Comparison of ENCODE assay signal across 8 mouse cellular contexts in the genomic region with DNA sequence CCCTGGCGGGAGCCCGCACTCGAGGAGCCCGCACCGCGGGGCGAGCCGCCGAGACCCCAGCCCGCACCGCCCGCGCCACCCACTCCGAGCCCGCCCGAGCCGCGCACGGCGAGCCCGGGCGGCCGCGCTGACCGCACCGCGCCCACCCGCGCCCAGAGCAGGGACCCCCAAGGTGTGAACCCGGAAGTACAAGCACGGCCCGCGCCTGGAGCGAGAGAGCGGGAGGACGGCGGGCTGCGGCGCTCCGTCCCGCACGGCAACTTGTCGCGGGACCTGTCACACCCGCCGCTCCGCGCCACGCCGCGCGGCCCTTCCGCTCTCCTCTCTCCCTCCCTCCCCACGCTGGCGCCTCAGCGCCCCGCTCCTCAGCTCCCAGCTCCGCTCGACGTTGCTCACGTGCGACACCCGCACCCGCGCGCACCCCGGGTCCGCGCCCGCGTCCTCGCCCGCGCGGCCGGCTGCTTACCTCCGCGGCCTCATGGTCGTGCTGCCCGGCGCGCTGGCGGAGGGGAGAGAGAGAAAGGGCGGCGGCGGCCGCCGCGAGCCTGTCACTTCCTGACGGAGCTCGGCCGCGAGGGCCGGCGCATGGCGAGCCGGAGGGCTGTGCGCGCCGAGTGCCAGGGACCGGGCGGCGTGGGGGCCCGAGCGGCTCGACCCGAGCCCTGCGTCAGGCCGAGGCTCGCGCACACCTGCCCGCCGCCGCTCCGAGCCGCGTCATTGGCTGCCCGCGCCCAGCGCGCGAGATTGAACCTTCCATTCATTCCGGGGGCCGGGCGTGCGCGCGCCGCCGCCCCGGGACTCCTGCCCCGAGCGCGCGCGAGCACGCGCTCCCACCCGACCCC. TPM values are rescaled to one million over a fixed set of nuclear protein-coding genes. Genes with fewer than 3 reads are reported as not detected.
DNase-seq lines count a peak whose midpoint lies in the region; ATAC-seq and TF ChIP-seq lines count a peak whose summit lies in the region.

A gene (minus strand): TSS at position 635 of the 842 bp plus-strand sequence.

- H3K36me3 ChIP-seq in CH12.LX (replicated peaks in 1 of 2; ENCODE audit: control insufficient read depth in 1 of 2, insufficient read depth in 1 of 2, low read length in 1 of 2): no peaks in the 10 kb centered on the region
- no peaks in the 10 kb centered on the region for H3K36me3 ChIP-seq in embryonic facial prominence, embryonic 10.5 days (replicated peaks)
- no peaks in the 10 kb centered on the region for H3K36me3 ChIP-seq in heart, postnatal 0 days (replicated peaks; ENCODE audit: control insufficient read depth, insufficient read depth, low read length)
- no peaks in the 10 kb centered on the region for H3K36me3 ChIP-seq in lung, postnatal 0 days (ENCODE audit: insufficient read depth, low read length)

- no peaks in the 10 kb centered on the region for H3K4me1 ChIP-seq in CH12.LX (ENCODE audit: control insufficient read depth in 1 of 2, insufficient read depth in 2 of 2)
- peaks cover 12% of the 10 kb centered on the region for H3K4me1 ChIP-seq in embryonic facial prominence, embryonic 10.5 days
- H3K4me1 ChIP-seq in heart, postnatal 0 days (ENCODE audit: control insufficient read depth, insufficient read depth): no peaks in the 10 kb centered on the region
- H3K4me1 ChIP-seq in lung, postnatal 0 days (ENCODE audit: insufficient read depth, low read depth, low read length): no peaks in the 10 kb centered on the region; the same call in 1 of the 2 replicates

- TF ChIP-seq POLR2A in CH12.LX (IDR thresholded peaks at IDR 0.05; ENCODE audit: low read depth, low read length): no peak

- dilution Hi-C loops in CH12.LX (cut with MboI; ENCODE audit: extremely low pct_ligation_motif_present, extremely low pct_unique_long_range_greater_than_20kb, low sequenced_read_pairs): no loop called here

- no peak within 1 kb of the TSS for H3K9ac ChIP-seq in CH12.LX (ENCODE audit: insufficient read depth, low read depth)
- H3K9ac ChIP-seq in heart, postnatal 0 days (replicated peaks; ENCODE audit: low read depth, low read length): no peak within 1 kb of the TSS
- H3K9ac ChIP-seq in lung, postnatal 0 days (replicated peaks; ENCODE audit: low read depth): no peak within 1 kb of the TSS

- H3K9me3 ChIP-seq in CH12.LX (replicated peaks; ENCODE audit: low read length): peaks cover 14% of the 10 kb centered on the region
- H3K9me3 ChIP-seq in embryonic facial prominence, embryonic 10.5 days: no peaks in the 10 kb centered on the region
- no peaks in the 10 kb centered on the region for H3K9me3 ChIP-seq in heart, postnatal 0 days (replicated peaks; ENCODE audit: control insufficient read depth, low read length)
- H3K9me3 ChIP-seq in lung, postnatal 0 days (ENCODE audit: low read length): no peaks in the 10 kb centered on the region

- no peak within 1 kb of the TSS for H3K4me2 ChIP-seq in CH12.LX (ENCODE audit: insufficient read depth, low read depth, poor library complexity, severe bottlenecking)
- H3K4me2 ChIP-seq in heart, postnatal 0 days (ENCODE audit: low read depth, low read length): peak within 1 kb of the TSS; percentile 98
- H3K4me2 ChIP-seq in lung, postnatal 0 days (replicated peaks; ENCODE audit: low read depth, low read length): peak within 1 kb of the TSS; percentile 98

- no peaks in the 10 kb centered on the region for H3K27me3 ChIP-seq in CH12.LX (replicated peaks)
- peaks cover 7% of the 10 kb centered on the region for H3K27me3 ChIP-seq in embryonic facial prominence, embryonic 10.5 days (replicated peaks; ENCODE audit: low read depth, poor library complexity, severe bottlenecking)
- H3K27me3 ChIP-seq in heart, postnatal 0 days (ENCODE audit: control insufficient read depth, insufficient read depth, low read length): peaks cover 34% of the 10 kb centered on the region
- peaks cover 35% of the 10 kb centered on the region for H3K27me3 ChIP-seq in lung, postnatal 0 days (replicated peaks; ENCODE audit: insufficient read depth, low read length)

- peak; percentile 74 for ATAC-seq in heart, postnatal 0 days (ENCODE audit: insufficient read depth, low read depth)
- ATAC-seq in lung, postnatal 0 days: peak; percentile 88

- WGBS in embryonic facial prominence, embryonic 10.5 days: under 1% methylated on average over 139 of the region's 139 CpGs
- 1% methylated on average over 70 of the region's 139 CpGs for WGBS in heart, postnatal 0 days
- WGBS in lung, postnatal 0 days: 3% methylated on average over 74 of the region's 139 CpGs

- H3K79me2 ChIP-seq in CH12.LX (replicated peaks; ENCODE audit: control insufficient read depth, extremely low read depth, insufficient read depth, poor library complexity, severe bottlenecking): no peaks in the 10 kb centered on the region

- no peak for TF ChIP-seq RAD21 in CH12.LX (IDR thresholded peaks at IDR 0.05; ENCODE audit: low read depth, low read length)

- no peak within 1 kb of the TSS for H3K27ac ChIP-seq in CH12.LX (ENCODE audit: insufficient read depth, low read depth)
- H3K27ac ChIP-seq in embryonic facial prominence, embryonic 10.5 days (replicated peaks): peak within 1 kb of the TSS; percentile 94
- H3K27ac ChIP-seq in heart, postnatal 0 days (ENCODE audit: low read depth): no peak within 1 kb of the TSS
- H3K27ac ChIP-seq in lung, postnatal 0 days (ENCODE audit: low read length): no peak within 1 kb of the TSS

- no peak for TF ChIP-seq CTCF in CH12.LX (conservative IDR thresholded peaks at IDR 0.05 in 1 of 2, IDR thresholded peaks at IDR 0.05 in 1 of 2; ENCODE audit: low read depth in 2 of 2, low read length in 2 of 2)
- no peak for TF ChIP-seq CTCF in heart, postnatal 0 days (IDR thresholded peaks at IDR 0.05; ENCODE audit: low read depth)
- no peak for TF ChIP-seq CTCF in lung, postnatal 0 days (IDR thresholded peaks at IDR 0.05)

- no peak for TF ChIP-seq EP300 in CH12.LX (IDR thresholded peaks at IDR 0.05; ENCODE audit: low read length)
- TF ChIP-seq EP300 in heart, postnatal 0 days (IDR thresholded peaks at IDR 0.05; ENCODE audit: low read depth): no peak
- TF ChIP-seq EP300 in lung, postnatal 0 days (IDR thresholded peaks at IDR 0.05): no peak

- H3K4me3 ChIP-seq in CH12.LX (replicated peaks in 1 of 3; ENCODE audit: low read depth in 2 of 3, low read length in 2 of 3, poor library complexity in 1 of 3): no peak within 1 kb of the TSS
- peak within 1 kb of the TSS; percentile 85 for H3K4me3 ChIP-seq in embryonic facial prominence, embryonic 10.5 days
- H3K4me3 ChIP-seq in heart, postnatal 0 days (ENCODE audit: low read depth, low read length): peak within 1 kb of the TSS; percentile 82
- H3K4me3 ChIP-seq in lung, postnatal 0 days (ENCODE audit: low read depth, low read length): peak within 1 kb of the TSS; percentile 57

- DNase-seq in CH12.LX (ENCODE audit: extremely low read depth): no peak
- DNase-seq in adrenal gland, postnatal 10 days: peak; percentile 46
- peak; percentile 91 for DNase-seq in embryonic facial prominence, embryonic 10.5 days (ENCODE audit: low spot score)
- DNase-seq in heart, postnatal 0 days (ENCODE audit: low spot score): no peak
- DNase-seq in layer of hippocampus, adult 9-11 months: peak; percentile 21
- DNase-seq in lung, postnatal 0 days (ENCODE audit: low spot score): peak; percentile 20
- DNase-seq in right cerebral cortex, adult 2 months (ENCODE audit: low spot score in 2 of 2): peak; percentile 64 to 69
- no peak for DNase-seq in adipocyte (ENCODE audit: low spot score)

- in situ Hi-C loops in CH12.LX (cut with MboI; ENCODE audit: low pct_ligation_motif_present, low pct_unique_long_range_greater_than_20kb, low sequenced_read_pairs): no loop called here

TF ChIP-seq in CH12.LX, 34 proteins besides CTCF, POLR2A, EP300 and RAD21:
- no peak for TF ChIP-seq ZKSCAN1 (IDR thresholded peaks at IDR 0.05; ENCODE audit: borderline replicate concordance, low read depth, low read length)
- no peak for TF ChIP-seq MAX (IDR thresholded peaks at IDR 0.05; ENCODE audit: low read length)
- no peak for TF ChIP-seq SMC3 (IDR thresholded peaks at IDR 0.05; ENCODE audit: low read depth, low read length)
- TF ChIP-seq USF1 (IDR thresholded peaks at IDR 0.05; ENCODE audit: low read depth, low read length): no peak
- no peak for TF ChIP-seq MEF2A (IDR thresholded peaks at IDR 0.05; ENCODE audit: borderline replicate concordance, low read depth, low read length)
- no peak for TF ChIP-seq JUN (IDR thresholded peaks at IDR 0.05; ENCODE audit: insufficient read depth, low read depth, low read length)

RNA-seq across cellular contexts. Expression of the gene that starts here (rescaled TPM):
- total RNA-seq in CH12.LX (2012; rRNA removed) (11.6 and 11.8 TPM in 2 replicates), CH12.LX (2014; rRNA removed) (14.1 and 14.9 TPM in 2 replicates)
- polyA plus RNA-seq in CH12.LX (2012; ENCODE audit: insufficient read length, low read depth): 9.5 and 10.0 TPM in 2 replicates
- under 1 TPM; 0.06 to 0.15 TPM for total RNA-seq in adrenal gland, postnatal 10 days (2021)
- polyA plus RNA-seq in embryonic facial prominence, embryonic 10.5 days (2016; fragmentation: Nextera tagmentation; extraction: Ambion mirVana): 42.2 and 52.5 TPM in 2 replicates
- 0.23 and 0.85 TPM in 2 replicates for total RNA-seq in heart, postnatal 0 days (2014; rRNA removed; ENCODE audit: low replicate concordance)
- polyA plus RNA-seq in heart, postnatal 0 days (2015; fragmentation: Nextera tagmentation; extraction: Ambion mirVana): 1.2 and 1.3 TPM in 2 replicates
- 0.05 and 0.12 TPM in 2 replicates for polyA plus RNA-seq in lung, postnatal 0 days (2015; fragmentation: Nextera tagmentation; extraction: Ambion mirVana)

Comparison
In these comparisons a context has a peak if more than half of its experiments do, and no peak if none do; other contexts are left out.
1. Peak in DNase-seq in adrenal gland, postnatal 10 days; RNA of the gene not detected or under 1 TPM.
2. Peak in DNase-seq, ATAC-seq, H3K4me3 ChIP-seq and H3K4me2 ChIP-seq in lung, postnatal 0 days; RNA of the gene not detected or under 1 TPM.
3. DNase-seq: peak in embryonic facial prominence, embryonic 10.5 days (single experiment), layer of hippocampus, adult 9-11 months (single experiment) and right cerebral cortex, adult 2 months (2 of 2); none in CH12.LX (single experiment), heart, postnatal 0 days (single experiment) and adipocyte (single experiment).
4. H3K4me3 ChIP-seq: peak in embryonic facial prominence, embryonic 10.5 days (single experiment) and heart, postnatal 0 days (single experiment); none in CH12.LX (0 of 3).